Mouse (Mus musculus) lung, postnatal 0 days (tissue): Measurements from ENCODE around the gene Icam1. TPM values are rescaled to one million over a fixed set of nuclear protein-coding genes. Genes with fewer than 3 reads are reported as not detected.

Experiments
- ATAC-seq: fragments of 200-750 bp; cut with Nextera tagmentation; 2 replicates; pipeline ENCODE4 v1.8.0; 2017; ENCODE audit warnings: moderate library complexity
- DNase-seq: peaks from one replicate; pipeline ENCODE4 v3.0.0-alpha.2; 2016; ENCODE audit warnings: low spot score
- H3K27ac ChIP-seq: fragments of 300-500 bp; sonication (generic); 2 replicates; pipeline ENCODE4 v1.5.1; 2014; ENCODE audit warnings: antibody characterized with exemption, mild to moderate bottlenecking, low read length, mixed read lengths
- H3K27me3 ChIP-seq: fragments of 300-500 bp; sonication (generic); replicated peaks from 2 replicates; pipeline ENCODE4 v1.6.1; 2014; ENCODE audit warnings: low read length, mixed read lengths; ENCODE audit not compliant: insufficient read depth
- H3K36me3 ChIP-seq: fragments of 300-500 bp; sonication (generic); 2 replicates; pipeline ENCODE4 v1.6.1; 2014; ENCODE audit warnings: low read length, mixed read lengths; ENCODE audit not compliant: insufficient read depth
- H3K4me1 ChIP-seq: fragments of 300-500 bp; sonication (generic); 2 replicates; pipeline ENCODE4 v1.6.1; 2014; ENCODE audit warnings: antibody characterized with exemption, low read depth, low read length, mixed read lengths; ENCODE audit not compliant: insufficient read depth
- H3K4me2 ChIP-seq: fragments of 300-500 bp; sonication (generic); replicated peaks from 2 replicates; pipeline ENCODE4 v1.6.1; 2014; ENCODE audit warnings: low read depth, mild to moderate bottlenecking, low read length, moderate library complexity, mixed read lengths
- H3K4me3 ChIP-seq: fragments of 300-500 bp; sonication (generic); 2 replicates; pipeline ENCODE4 v1.5.1; 2014; ENCODE audit warnings: low read depth, low read length
- H3K9ac ChIP-seq: fragments of 300-500 bp; sonication (generic); replicated peaks from 2 replicates; pipeline ENCODE4 v1.6.1; 2014; ENCODE audit warnings: low read depth, mild to moderate bottlenecking
- H3K9me3 ChIP-seq: fragments of 300-500 bp; sonication (generic); 2 replicates; pipeline ENCODE4 v1.6.1; 2016; ENCODE audit warnings: low read length, mixed read lengths
- CTCF ChIP-seq: IDR thresholded peaks from 2 replicates; pipeline ENCODE4 v1.5.1; 2016; ENCODE audit warnings: antibody characterized with exemption, mild to moderate bottlenecking
- EP300 ChIP-seq: IDR thresholded peaks from 2 replicates; pipeline ENCODE4 v1.6.1; 2016; ENCODE audit warnings: antibody characterized with exemption, mild to moderate bottlenecking, control low read depth
- WGBS: fragments of 180-500 bp; shearing (Covaris S2); extraction: QIAGEN DNeasy Blood & Tissue Kit; methylation state at CpG from one replicate; pipeline ENCODE4 v1.1.7; 2014; 5-methylcytosine and 5-hydroxymethylcytosine counted together
- polyA plus RNA-seq: library from polyadenylated mRNA; unstranded; fragments of >200 nt; fragmentation: Nextera tagmentation; extraction: Ambion mirVana; gene quantifications from 2 replicates; pipeline ENCODE4 v1.2.1, GENCODE M21; 2015

The Icam1 gene
- polyA plus RNA-seq, 1 experiment from 2014 or later, result 236 TPM

DNA sequence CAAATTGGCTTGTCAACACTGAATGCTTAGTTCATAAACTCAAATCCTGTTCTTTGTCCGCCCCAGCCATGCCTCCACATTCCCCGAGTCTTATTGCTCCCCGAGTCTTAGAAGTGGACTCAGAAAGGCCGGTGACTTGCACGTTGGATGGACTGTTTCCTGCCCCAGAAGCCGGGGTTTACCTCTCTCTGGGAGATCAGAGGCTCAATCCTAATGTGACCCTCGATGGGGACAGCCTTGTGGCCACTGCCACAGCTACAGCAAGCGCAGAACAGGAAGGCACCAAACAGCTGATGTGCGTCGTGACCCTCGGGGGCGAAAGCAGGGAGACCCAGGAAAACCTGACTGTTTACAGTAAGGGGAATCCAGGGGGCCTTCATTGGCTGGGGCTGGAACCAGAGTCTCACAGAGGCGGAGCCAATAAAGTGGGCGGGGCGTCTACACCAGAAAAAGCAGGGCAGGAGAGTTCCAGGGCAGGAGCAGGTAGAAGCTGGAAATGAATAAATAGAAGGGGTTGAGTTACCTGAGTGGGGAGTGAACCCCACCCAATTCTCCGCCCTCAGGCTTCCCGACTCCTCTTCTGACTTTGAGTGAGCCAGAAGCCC lies 18.8 kb downstream of the Icam1 start:
- 6% methylated on average over 17 of the region's 17 CpGs for WGBS
- H3K4me3 ChIP-seq, result no peak overlapping the region
- no peaks in the 10 kb centered on the region for H3K9me3 ChIP-seq
- H3K4me2 ChIP-seq, result no peak overlapping the region
- no peak overlapping the region for H3K9ac ChIP-seq
- no peaks in the 10 kb centered on the region for H3K36me3 ChIP-seq
- no peak overlapping the region for H3K27ac ChIP-seq
- H3K27me3 ChIP-seq, result peaks cover 42% of the 10 kb centered on the region
- DNase-seq, result peak; percentile 10
- peaks cover 12% of the 10 kb centered on the region; the same call in 1 of the 2 replicates for H3K4me1 ChIP-seq
- ATAC-seq, result no peak
- TF ChIP-seq EP300, result no peak
- TF ChIP-seq CTCF, result no peak

DNA sequence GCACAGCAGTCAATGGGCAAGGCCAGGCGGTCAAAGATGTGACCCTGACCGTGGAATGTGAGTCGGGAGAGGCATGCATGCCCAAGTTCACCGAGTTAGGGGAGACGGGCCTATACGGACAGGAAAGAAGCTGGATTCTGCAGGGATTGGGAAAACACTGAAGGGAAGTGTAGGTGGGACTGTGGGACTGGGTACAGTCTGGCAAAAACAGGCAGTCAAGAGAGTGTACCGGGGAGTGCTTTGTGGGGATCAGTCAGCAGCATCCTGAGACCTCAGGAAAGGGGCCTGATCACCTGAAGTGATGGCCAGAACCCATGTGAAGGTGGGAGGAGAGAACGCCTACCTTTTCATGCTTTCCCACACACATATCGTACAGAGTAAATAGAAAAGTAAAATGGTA lies 19.8 kb downstream of the Icam1 start:
- Histone ChIP-seq H3K4me3 (no peak overlapping the region), H3K4me1 (peaks cover 9% of the 10 kb centered on the region; the same call in 1 of the 2 replicates), H3K4me2 (no peak overlapping the region), H3K36me3 (no peaks in the 10 kb centered on the region), H3K27me3 (peaks cover 42% of the 10 kb centered on the region), H3K9me3 (no peaks in the 10 kb centered on the region), H3K27ac (no peak overlapping the region), H3K9ac (no peak overlapping the region)
- TF ChIP-seq EP300 (no peak), CTCF (no peak)
- ATAC-seq (no peak), DNase-seq (no peak)
- 37% methylated on average over 9 of the region's 9 CpGs for whole genome bisulfite sequencing

DNA sequence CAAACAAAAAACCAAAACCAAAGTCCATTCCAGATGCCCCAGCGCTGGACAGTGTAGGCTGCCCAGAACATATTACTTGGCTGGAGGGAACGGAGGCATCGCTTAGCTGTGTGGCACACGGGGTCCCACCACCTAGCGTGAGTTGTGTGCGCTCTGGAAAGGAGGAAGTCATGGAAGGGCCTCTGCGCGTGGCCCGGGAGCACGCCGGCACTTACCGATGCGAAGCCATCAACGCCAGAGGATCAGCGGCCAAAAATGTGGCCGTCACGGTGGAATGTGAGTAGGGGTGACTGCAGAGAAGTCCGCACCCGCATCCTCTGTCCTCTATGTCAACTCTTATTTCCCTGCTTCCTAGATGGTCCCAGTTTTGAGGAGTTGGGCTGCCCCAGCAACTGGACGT lies 20.4 kb downstream of the Icam1 start:
- no peak for DNase-seq
- H3K27me3 ChIP-seq, result peaks cover 42% of the 10 kb centered on the region
- peaks cover 9% of the 10 kb centered on the region; the same call in 1 of the 2 replicates for H3K4me1 ChIP-seq
- 17% methylated on average over 20 of the region's 20 CpGs for WGBS
- no peak for ATAC-seq
- no peaks in the 10 kb centered on the region for H3K9me3 ChIP-seq
- TF ChIP-seq CTCF (no peak), EP300 (no peak)
- no peak overlapping the region for H3K4me2 ChIP-seq
- H3K4me3 ChIP-seq, result no peak overlapping the region
- no peaks in the 10 kb centered on the region for H3K36me3 ChIP-seq
- no peak overlapping the region for H3K9ac ChIP-seq
- H3K27ac ChIP-seq, result no peak overlapping the region

- WGBS, result 6% methylated on average over 22 of the region's 22 CpGs
- Histone ChIP-seq H3K4me3 (no peak overlapping the region), H3K9me3 (no peaks in the 10 kb centered on the region), H3K9ac (no peak overlapping the region), H3K27ac (no peak overlapping the region), H3K4me1 (peaks cover 9% of the 10 kb centered on the region; the same call in 1 of the 2 replicates), H3K27me3 (peaks cover 42% of the 10 kb centered on the region), H3K36me3 (no peaks in the 10 kb centered on the region), H3K4me2 (0 out of 2 replicates have a peak overlapping the region, but pooled peaks have one; percentile 57)
- no peak for DNase-seq
- no peak for ATAC-seq
- TF ChIP-seq CTCF, result no peak
- no peak for TF ChIP-seq EP300
Measured at GRCm38 (mm10) chr9:21036666-21037065, 20.9 kb downstream of the Icam1 start.

DNA sequence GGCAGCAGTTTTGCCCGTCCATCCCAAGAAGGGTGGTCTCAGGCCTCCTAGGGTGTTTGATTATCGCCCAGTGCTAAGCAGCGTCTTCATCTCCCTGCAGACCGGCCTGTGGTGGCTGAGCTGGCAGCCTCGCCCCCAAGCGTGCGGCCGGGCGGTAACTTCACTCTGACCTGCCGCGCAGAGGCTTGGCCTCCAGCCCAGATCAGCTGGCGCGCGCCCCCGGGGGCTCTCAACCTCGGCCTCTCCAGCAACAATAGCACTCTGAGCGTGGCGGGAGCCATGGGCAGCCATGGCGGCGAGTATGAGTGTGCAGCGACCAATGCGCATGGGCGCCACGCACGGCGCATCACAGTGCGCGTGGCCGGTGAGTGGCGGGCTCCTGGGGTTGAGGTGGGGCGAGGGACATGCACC lies 21.7 kb downstream of the Icam1 start:
- Histone ChIP-seq H3K27me3 (peaks cover 42% of the 10 kb centered on the region), H3K27ac (no peak overlapping the region), H3K4me2 (peak overlapping the region; percentile 57), H3K4me3 (peak overlapping the region; percentile 27), H3K9ac (no peak overlapping the region), H3K4me1 (peaks cover 9% of the 10 kb centered on the region; the same call in 1 of the 2 replicates), H3K36me3 (no peaks in the 10 kb centered on the region), H3K9me3 (no peaks in the 10 kb centered on the region)
- no peak for TF ChIP-seq CTCF
- no peak for TF ChIP-seq EP300
- ATAC-seq, result peak; percentile 39
- peak; percentile 68 for DNase-seq
- WGBS, result 3% methylated on average over 30 of the region's 31 CpGs

- H3K36me3 ChIP-seq, result no peaks in the 10 kb centered on the region
- TF ChIP-seq CTCF (no peak), EP300 (no peak)
- peaks cover 27% of the 10 kb centered on the region for H3K27me3 ChIP-seq
- WGBS, result 67% methylated on average over 3 of the region's 3 CpGs
- H3K4me1 ChIP-seq, result 0 out of 2 replicates have a peak, but pooled peaks cover 5% of the 10 kb centered on the region
- no peaks in the 10 kb centered on the region for H3K9me3 ChIP-seq
- H3K4me2 ChIP-seq, result no peak overlapping the region
- H3K27ac ChIP-seq, result no peak overlapping the region
- DNase-seq (no peak), ATAC-seq (no peak)
- H3K9ac ChIP-seq, result no peak overlapping the region
- H3K4me3 ChIP-seq, result no peak overlapping the region
Measured at GRCm38 (mm10) chr9:21039779-21040178, 24.0 kb downstream of the Icam1 start.
